Mouse (Mus musculus) CH12.LX (cell line): ENCODE data around the gene Abi1.

ENCODE experiments used
- CHD2 ChIP-seq: IDR thresholded peaks from 2 replicates; pipeline ENCODE4 v1.6.1; 2011; ENCODE audit warnings: low read length, improper control_type of control experiment
- CTCF ChIP-seq, 2 experiments: IDR thresholded peaks in 1 of 2; conservative IDR thresholded peaks in 1 of 2; 2 replicates each; pipeline ENCODE4 v1.5.1; 2011 to 2012; ENCODE audit warnings: low read depth in 2 of 2, low read length in 2 of 2, improper control_type of control experiment in 1 of 2, inconsistent platforms in 1 of 2, mild to moderate bottlenecking in 1 of 2, moderate library complexity in 1 of 2
- MAX ChIP-seq: IDR thresholded peaks from 2 replicates; pipeline ENCODE4 v1.6.1; 2011; ENCODE audit warnings: low read length, improper control_type of control experiment
- MXI1 ChIP-seq: IDR thresholded peaks from 2 replicates; pipeline ENCODE4 v1.6.1; 2011; ENCODE audit warnings: mild to moderate bottlenecking, low read depth, low read length, improper control_type of control experiment
- NELFE ChIP-seq: IDR thresholded peaks from 2 replicates; pipeline ENCODE4 v1.6.1; 2011; ENCODE audit warnings: low read depth, low read length, improper control_type of control experiment
- POLR2A ChIP-seq: IDR thresholded peaks from 2 replicates; pipeline ENCODE4 v1.6.1; 2011; ENCODE audit warnings: low read depth, mild to moderate bottlenecking, improper control_type of control experiment, low read length
- POLR2AphosphoS2 ChIP-seq: IDR thresholded peaks from 2 replicates; pipeline ENCODE4 v1.6.1; 2011; ENCODE audit warnings: low read depth, low read length, improper control_type of control experiment
- SMC3 ChIP-seq: IDR thresholded peaks from 2 replicates; pipeline ENCODE4 v1.6.1; 2011; ENCODE audit warnings: low read depth, low read length, improper control_type of control experiment
- ZKSCAN1 ChIP-seq: IDR thresholded peaks from 2 replicates; pipeline ENCODE4 v1.6.1; 2012; ENCODE audit warnings: low read depth, inconsistent platforms, low read length, improper control_type of control experiment, borderline replicate concordance

- TF ChIP-seq CHD2 (no peak), POLR2A (no peak), ZKSCAN1 (no peak), CTCF (conservative IDR thresholded peaks at IDR 0.05 in 1 of 2, IDR thresholded peaks at IDR 0.05 in 1 of 2; ENCODE audit: low read depth in 2 of 2, low read length in 2 of 2) (no peak), NELFE (no peak), SMC3 (no peak), POLR2AphosphoS2 (no peak), MXI1 (no peak), MAX (no peak)
Measured at GRCm38 (mm10) chr2:22949956-22950355, 90.1 kb downstream of the Abi1 start.
